Mouse (Mus musculus) intestine, embryonic 16.5 days (tissue): Measurements from ENCODE around the gene Atraid. TPM values are rescaled to one million over a fixed set of nuclear protein-coding genes. Genes with fewer than 3 reads are reported as not detected.

Experiments
- polyA plus RNA-seq: library from polyadenylated mRNA; unstranded; fragments of >200 nt; fragmentation: Nextera tagmentation; extraction: Ambion mirVana; gene quantifications from 2 replicates; pipeline ENCODE4 v1.2.1, GENCODE M21; 2015

The Atraid gene
- polyA plus RNA-seq, 1 experiment from 2014 or later: 190 TPM

Other genes with a start within 250 kb of the Atraid start
- 14.0 and 15.4 TPM in 2 replicates for gene Mapre3, start 233.7 kb upstream of the Atraid start, polyA plus RNA-seq
- 76.5 and 81.0 TPM in 2 replicates for gene Tmem214, start 180.3 kb upstream of the Atraid start, polyA plus RNA-seq
- gene Agbl5, start 159.6 kb upstream of the Atraid start, polyA plus RNA-seq: 13.9 and 16.3 TPM in 2 replicates
- 459 and 477 TPM in 2 replicates for gene Ost4, start 140.5 kb upstream of the Atraid start, polyA plus RNA-seq
- gene Emilin1, start 134.9 kb upstream of the Atraid start, polyA plus RNA-seq: 173 and 177 TPM in 2 replicates
- 26.9 and 32.5 TPM in 2 replicates for gene Khk, start 126.9 kb upstream of the Atraid start, polyA plus RNA-seq
- gene Cgref1, start 102.7 kb upstream of the Atraid start, polyA plus RNA-seq: 67.0 and 88.7 TPM in 2 replicates
- gene Preb, start 88.0 kb upstream of the Atraid start, polyA plus RNA-seq: 222 and 227 TPM in 2 replicates
- 3.3 and 4.2 TPM in 2 replicates for gene Tcf23, start 79.7 kb upstream of the Atraid start, polyA plus RNA-seq
- 18.8 TPM in 2 replicates for gene Slc5a6, start 612 bp downstream of the Atraid start, polyA plus RNA-seq
- 16.8 and 18.2 TPM in 2 replicates for gene Cad, start 6.5 kb downstream of the Atraid start, polyA plus RNA-seq
- not detected in 2 replicates for gene Dnajc5g, start 58.0 kb downstream of the Atraid start, polyA plus RNA-seq
- gene Slc30a3, start 59.9 kb downstream of the Atraid start, polyA plus RNA-seq: 0.12 and 0.15 TPM in 2 replicates
- not detected in 2 replicates for gene Trim54, start 68.4 kb downstream of the Atraid start, polyA plus RNA-seq
- not detected in 2 replicates for gene Ucn, start 90.5 kb downstream of the Atraid start, polyA plus RNA-seq
- 80.3 and 84.4 TPM in 2 replicates for gene Mpv17, start 105.9 kb downstream of the Atraid start, polyA plus RNA-seq
- 1.1 TPM in 2 replicates for gene Gm29609, start 131.6 kb downstream of the Atraid start, polyA plus RNA-seq
- gene Gtf3c2, start 131.8 kb downstream of the Atraid start, polyA plus RNA-seq: 56.4 and 60.3 TPM in 2 replicates
- gene Snx17, start 144.9 kb downstream of the Atraid start, polyA plus RNA-seq: 143 and 149 TPM in 2 replicates
- 67.1 and 67.6 TPM in 2 replicates for gene Eif2b4, start 145.1 kb downstream of the Atraid start, polyA plus RNA-seq
- gene Zfp513, start 154.0 kb downstream of the Atraid start, polyA plus RNA-seq: 5.5 and 6.0 TPM in 2 replicates
- 110 and 122 TPM in 2 replicates for gene Ppm1g, start 172.4 kb downstream of the Atraid start, polyA plus RNA-seq
- 132 and 140 TPM in 2 replicates for gene Nrbp1, start 192.6 kb downstream of the Atraid start, polyA plus RNA-seq
- 0.27 TPM in 1 of 2 replicates, not detected in the other for gene Gm9970, start 192.9 kb downstream of the Atraid start, polyA plus RNA-seq
- gene Krtcap3, start 203.4 kb downstream of the Atraid start, polyA plus RNA-seq: 70.1 and 71.1 TPM in 2 replicates
- 19.5 and 21.5 TPM in 2 replicates for gene Ift172, start 242.8 kb downstream of the Atraid start, polyA plus RNA-seq
- gene Fndc4, start 247.8 kb downstream of the Atraid start, polyA plus RNA-seq: 18.3 and 19.3 TPM in 2 replicates
- gene Gckr, start 249.1 kb downstream of the Atraid start, polyA plus RNA-seq: 0.80 and 1.2 TPM in 2 replicates